Mouse (Mus musculus): ENCODE data around the gene Lrrc55.
"Not testable (repeated sequence)": the region's sequence is repeated elsewhere in the genome, so short reads cannot be mapped to it uniquely, and the experiment has no call there.

Lrrc55 gene

DNA sequence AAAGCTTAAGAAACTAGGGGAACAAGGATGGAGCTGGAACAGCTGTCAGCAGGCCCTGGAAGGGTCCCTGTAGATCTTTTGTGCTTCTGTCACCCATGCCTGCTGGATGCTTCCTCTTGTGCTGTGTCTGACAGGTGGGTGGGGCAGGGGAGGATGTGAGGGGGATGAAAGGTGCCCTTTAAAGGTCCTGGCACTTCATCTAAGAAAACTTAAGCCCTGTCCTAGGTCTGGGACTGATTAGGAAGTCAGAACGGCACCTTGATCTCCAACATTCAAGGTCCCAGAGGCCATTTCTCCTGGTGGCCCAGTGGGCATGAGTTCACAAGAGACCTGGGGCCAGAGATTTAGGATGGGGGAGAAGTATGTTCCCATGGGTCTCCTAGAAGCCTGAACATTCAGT, at the start of gene Lrrc55:
Gene Lrrc55 (minus strand): TSS at position 297 of the 400 bp plus-strand sequence.
- no peak for DNase-seq (ENCODE audit: low spot score in 2 of 2)

DNA sequence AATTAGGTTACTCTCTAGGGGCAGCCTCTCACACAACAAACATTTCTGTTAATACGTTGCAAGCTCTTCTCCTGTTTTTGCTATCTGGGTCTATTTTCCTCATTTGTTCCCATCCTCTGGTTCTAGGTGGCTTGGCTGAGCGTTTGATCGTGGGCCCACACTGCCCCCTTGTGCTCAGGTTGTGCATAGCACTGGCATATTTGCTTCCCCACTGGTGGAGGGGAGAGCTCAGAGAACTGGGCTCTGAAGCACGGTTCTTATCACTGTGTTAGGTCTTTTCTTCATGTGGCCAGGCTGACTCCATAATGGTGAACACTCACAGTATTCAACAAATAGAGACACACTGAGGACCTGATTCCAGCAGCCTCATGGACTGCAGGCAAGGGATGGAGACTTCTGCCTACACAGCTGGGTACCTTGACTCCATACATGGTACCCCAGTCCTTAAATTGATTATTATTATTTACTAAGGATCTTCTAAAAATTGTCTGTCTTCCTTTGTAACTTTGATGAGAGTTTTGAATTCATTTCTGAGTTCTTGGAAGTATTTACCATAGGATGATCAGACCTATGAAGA, 49.6 kb upstream of the Lrrc55 start:
- peak; percentile 68 to 80 for DNase-seq (ENCODE audit: low spot score in 2 of 2)

DNA sequence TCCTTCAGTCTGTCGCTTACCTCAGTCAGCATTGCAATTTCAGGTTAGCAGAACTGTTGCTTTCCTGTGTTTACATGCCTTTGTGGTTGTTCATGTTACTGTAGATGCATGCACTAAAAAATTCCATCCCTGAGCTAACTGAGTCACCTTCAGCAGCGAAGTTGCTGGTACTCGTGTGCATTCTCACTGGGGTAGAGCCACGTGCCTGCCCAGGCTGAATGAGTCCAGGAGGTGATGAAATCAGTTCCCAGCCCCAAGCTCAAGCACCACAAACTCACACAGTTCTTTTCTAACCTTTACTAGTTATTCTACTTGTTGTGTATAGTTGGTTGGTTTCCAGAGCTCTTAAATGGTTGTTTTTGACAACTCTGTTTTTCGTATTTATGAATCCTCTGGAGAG, 48.7 kb upstream of the Lrrc55 start:
- DNase-seq (ENCODE audit: low spot score in 2 of 2), result no peak

DNA sequence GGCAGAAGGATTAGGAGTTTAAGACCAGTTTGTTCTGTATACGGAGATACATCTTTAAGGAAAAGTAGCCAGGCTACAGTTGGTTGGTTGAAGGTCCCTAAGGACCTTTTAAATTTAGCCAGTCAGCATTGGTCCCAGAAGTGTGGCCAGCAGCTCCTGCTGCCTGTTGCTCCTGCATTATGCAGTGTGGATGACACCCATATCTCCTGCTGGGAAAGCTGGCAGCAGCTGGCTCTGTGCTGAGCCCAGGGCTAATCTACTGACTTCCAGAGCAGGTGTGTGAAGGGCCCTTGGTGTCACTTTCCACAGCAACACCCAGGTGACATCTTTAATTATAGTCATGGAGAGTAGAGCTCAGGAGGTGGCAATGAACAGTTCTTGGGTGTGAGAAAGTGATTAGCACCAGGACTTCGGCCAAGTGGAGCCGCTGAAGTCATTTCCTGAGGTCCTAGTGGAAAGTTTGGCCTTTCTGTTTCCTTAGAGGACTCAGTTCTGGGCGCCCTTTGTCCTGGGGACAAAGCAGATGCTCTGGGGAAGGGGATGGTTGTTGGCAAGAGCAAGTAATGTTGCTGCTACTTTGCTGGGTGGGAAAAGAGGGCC, 41.2 kb upstream of the Lrrc55 start:
- no peak for DNase-seq (ENCODE audit: low spot score in 2 of 2)

- DNase-seq (ENCODE audit: low spot score in 2 of 2), result not testable (repeated sequence)
Observed at GRCm38 (mm10) chr2:85237231-85237630, 40.2 kb upstream of the Lrrc55 start.

- no peak for DNase-seq (ENCODE audit: low spot score in 2 of 2)
Observed at GRCm38 (mm10) chr2:85230771-85231511, 33.9 kb upstream of the Lrrc55 start.

GRCm38 (mm10) chr2:85229606-85230005, 32.6 kb upstream of the Lrrc55 start:
- DNase-seq (ENCODE audit: low spot score in 2 of 2), result no peak

DNA sequence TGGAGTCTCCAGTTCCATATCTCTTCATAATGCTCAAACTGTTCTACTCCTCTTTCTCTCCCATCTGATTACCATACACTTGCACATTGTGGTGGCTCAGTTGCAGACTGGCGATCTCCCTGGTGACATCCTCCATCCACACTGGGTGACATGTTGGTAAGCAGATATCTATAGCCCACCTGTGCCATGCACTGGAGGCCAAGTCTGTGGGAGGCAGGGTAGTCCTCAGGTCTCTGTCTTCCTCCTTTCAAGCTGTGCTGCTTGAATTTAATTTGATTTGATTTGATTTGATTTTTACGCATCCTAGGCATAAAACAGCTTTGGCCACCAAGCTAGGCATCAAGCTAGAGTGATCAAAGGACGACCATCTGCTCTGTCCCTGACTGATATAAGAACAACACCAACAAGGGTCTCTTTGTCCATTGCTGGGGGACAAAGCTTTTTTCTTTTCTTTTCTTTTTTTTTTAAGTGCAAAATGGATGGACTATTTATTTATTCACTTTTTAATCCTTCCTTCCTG, 30.9 kb upstream of the Lrrc55 start:
- DNase-seq (ENCODE audit: low spot score in 2 of 2), result no peak

GRCm38 (mm10) chr2:85224221-85225179, 27.5 kb upstream of the Lrrc55 start:
- no peak for DNase-seq (ENCODE audit: low spot score in 2 of 2)

GRCm38 (mm10) chr2:85216606-85217005, 19.6 kb upstream of the Lrrc55 start:
- DNase-seq (ENCODE audit: low spot score in 2 of 2), result no peak

DNA sequence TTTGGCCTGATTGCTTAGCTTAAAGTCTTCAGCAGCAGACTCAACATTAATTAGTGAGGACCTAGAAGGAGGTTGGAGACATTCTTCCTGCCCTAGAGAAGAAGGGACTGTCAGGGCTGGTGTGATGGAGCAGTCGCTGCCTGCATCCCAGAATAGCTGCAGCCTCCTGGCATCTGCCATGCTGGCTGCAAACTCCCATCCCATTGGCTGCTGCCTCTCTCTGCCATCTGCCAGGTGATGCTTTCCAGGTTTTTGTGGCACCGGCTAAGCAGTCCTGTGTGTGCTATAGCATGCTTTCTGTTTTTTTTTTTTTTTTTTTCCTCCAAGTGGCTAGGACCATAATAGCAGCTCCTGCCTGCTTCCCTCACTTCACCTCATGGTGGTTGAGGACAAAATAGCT, 16.7 kb upstream of the Lrrc55 start:
- no peak for DNase-seq (ENCODE audit: low spot score in 2 of 2)

DNA sequence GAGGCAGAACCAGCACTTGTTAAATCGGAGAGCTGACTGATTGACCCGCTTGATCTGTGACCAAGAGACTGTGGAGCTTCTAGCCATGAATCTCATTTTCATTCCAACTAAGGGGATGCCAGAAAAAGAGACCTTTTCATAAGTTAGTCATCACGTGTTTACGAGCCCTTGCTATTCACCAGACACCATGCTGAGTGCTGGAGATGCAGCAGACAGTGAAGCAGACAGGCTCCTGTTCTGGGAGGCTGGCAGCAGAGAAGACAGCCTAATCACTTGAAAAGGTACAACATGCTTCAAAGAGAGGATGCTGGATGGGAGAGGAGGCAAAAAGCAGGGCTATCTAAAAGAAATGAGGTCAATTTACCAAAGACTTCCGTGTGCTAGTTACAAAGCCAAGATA, 12.3 kb upstream of the Lrrc55 start:
- DNase-seq (ENCODE audit: low spot score in 2 of 2), result no peak

GRCm38 (mm10) chr2:85205170-85205569, 8.2 kb upstream of the Lrrc55 start:
- no peak for DNase-seq (ENCODE audit: low spot score in 2 of 2)

- no peak for DNase-seq (ENCODE audit: low spot score in 2 of 2)
Observed at GRCm38 (mm10) chr2:85198011-85198965, 1.3 kb upstream of the Lrrc55 start.

GRCm38 (mm10) chr2:85194566-85194965, 2.4 kb downstream of the Lrrc55 start:
- no peak for DNase-seq (ENCODE audit: low spot score in 2 of 2)

- no peak for DNase-seq (ENCODE audit: low spot score in 2 of 2)
Observed at GRCm38 (mm10) chr2:85187582-85188151, 9.3 kb downstream of the Lrrc55 start.

DNA sequence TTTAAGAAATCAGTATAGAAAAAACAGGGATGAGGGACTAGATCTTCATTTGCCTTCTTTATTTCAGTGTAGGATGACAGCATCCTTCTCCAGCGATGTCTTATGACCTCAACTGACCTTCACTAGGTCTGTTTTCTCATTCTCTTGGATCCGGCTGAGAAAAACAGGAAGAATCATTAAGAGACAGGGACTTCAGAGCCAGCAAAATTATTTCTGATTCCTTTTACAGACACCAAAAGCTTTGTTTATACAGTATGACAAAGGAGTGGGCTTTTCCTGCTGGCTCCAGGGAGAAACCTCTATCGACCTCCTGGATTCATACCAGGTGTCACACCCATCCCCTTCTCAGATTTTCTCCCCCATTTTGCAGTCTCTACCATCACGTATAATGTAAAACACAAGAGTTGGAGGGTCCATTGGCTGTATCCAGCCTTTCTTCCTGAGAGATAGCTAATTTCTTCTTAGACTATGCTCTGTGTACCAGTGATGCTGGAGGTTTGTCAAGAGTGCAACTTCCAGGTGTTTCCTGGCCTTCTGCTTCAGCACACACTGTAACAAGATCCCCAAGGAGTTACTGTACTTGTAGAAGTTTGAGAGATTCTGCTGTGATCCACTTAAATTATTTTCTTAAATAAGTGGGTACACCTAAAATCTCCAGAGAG, 18.7 kb downstream of the Lrrc55 start:
- DNase-seq (ENCODE audit: low spot score in 2 of 2), result no peak

DNA sequence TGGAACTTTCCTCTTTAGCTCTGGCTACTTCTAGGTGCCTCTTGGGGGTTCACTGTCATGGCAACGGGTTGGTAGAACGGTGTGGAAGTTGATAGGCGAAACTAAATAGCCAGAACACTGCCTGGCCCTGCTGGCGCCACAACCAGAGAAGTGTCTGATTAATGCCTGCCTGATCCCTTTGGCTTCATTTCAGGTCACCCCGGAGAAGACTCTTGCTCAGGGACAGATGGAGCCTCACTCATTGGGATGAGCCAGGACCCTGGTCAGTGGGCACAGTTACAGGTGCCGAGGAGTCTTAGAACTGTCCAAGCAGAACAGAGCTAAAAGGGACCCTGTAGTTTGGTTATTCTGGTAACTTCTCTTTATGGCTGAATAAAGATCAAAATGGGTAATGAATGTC, 23.5 kb downstream of the Lrrc55 start:
- no peak for DNase-seq (ENCODE audit: low spot score in 2 of 2)

- DNase-seq (ENCODE audit: low spot score in 2 of 2), result no peak
Observed at GRCm38 (mm10) chr2:85172763-85173103, 24.3 kb downstream of the Lrrc55 start.

All from urinary bladder, postnatal 4 days (tissue).